Mouse (Mus musculus): ENCODE results near the gene Iscu. TPM values are rescaled to one million over a fixed set of nuclear protein-coding genes. Genes with fewer than 3 reads are reported as not detected.
"Not testable (repeated sequence)": the region's sequence is repeated elsewhere in the genome, so short reads cannot be mapped to it uniquely, and the experiment has no call there.

Iscu gene
- total RNA-seq, 1 experiment from 2014 or later = 78.7 TPM

GRCm38 (mm10) chr5:113811824-113812420 is 39.4 kb downstream of the Iscu start:
- ATAC-seq (replicated peaks; ENCODE audit: low read depth, poor library complexity, severe bottlenecking) = not testable (repeated sequence)

DNA sequence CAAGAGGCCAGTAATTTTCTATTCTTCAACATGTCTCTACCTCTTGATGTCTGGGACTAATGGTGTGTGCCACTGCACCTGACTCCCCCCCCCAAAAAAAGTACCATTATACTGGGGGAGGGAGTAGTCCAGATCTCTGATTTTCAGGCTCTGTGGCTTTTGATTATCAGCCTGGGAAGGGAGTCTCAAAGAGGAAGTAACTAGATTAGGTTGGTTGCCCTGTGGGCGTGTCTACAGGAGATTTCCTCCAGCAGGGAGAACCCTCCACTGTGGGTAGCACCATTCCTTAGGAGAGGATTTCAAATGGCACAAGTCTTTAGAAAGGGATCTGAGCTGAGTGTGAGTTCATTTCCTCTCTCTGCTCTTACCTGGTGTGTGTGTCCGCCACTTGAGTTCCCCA is 40.1 kb downstream of the Iscu start:
- peak; percentile 66 for ATAC-seq (replicated peaks; ENCODE audit: low read depth, poor library complexity, severe bottlenecking)

DNA sequence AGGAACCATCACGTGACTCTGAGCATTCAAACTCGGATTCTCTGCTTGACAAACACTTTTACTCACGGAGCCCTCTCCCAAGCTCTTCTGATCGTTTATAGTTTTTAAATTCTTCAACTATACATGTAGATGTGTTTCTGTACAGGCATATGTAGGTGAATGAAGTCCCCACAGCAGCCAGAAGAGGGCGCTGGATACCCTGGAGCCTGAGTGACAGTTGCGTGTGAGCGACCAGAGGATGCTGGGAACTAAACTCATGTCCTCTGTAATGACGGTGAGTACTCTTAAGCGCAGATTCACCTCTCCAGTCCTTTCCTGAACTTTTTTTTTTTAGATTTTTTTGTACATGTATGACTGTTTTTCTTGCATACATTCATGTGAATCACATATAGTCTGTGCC is 41.1 kb downstream of the Iscu start:
- ATAC-seq (replicated peaks; ENCODE audit: low read depth, poor library complexity, severe bottlenecking) = no peak

DNA sequence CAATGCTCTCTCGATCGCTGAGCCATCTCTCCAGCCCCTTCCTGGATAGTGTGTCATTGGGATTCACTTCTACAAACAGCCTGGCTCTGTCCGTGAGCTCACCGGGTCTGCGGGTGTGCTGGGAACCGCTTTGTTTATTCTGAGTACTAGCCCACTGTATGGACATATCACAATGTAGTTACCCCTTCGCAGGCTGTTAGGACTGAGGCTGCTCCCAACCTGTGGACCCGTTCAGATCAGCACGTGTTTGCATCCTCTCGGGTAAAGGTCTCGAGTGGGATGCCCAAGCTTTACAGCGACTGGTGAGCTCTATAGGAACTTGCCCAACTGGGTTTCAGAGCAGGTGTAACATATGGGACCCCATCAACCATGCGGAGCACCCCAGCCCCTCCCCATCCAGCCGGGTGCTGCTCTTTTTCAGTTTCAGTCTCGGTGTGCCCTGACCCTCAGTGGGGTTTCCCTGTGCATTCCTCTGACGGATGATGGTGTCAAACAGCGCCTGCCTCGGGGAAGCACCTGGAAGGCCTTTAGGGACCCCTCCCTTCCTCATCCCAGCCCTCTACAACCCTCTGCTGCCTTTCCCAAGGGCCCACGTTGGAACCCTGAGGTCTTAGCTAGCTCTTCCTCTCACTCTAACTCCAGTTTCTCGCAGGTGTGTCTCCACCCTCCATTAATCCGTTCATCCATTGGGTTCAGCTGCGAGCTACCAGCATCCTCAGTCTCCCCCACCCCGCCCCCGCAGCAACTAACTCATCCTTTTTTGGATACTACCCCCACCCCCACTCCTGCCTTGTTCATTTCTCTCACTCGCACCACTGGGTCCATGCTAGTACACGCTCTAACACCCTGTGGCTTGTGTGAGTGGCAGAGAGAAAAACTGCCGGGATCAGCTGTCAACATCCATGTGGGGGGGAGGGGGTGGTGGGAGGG is 41.8 kb downstream of the Iscu start:
- no peak for ATAC-seq (replicated peaks; ENCODE audit: low read depth, poor library complexity, severe bottlenecking)

- no peak for ATAC-seq (replicated peaks; ENCODE audit: low read depth, poor library complexity, severe bottlenecking)
Measured at GRCm38 (mm10) chr5:113815041-113815389, 42.5 kb downstream of the Iscu start.

DNA sequence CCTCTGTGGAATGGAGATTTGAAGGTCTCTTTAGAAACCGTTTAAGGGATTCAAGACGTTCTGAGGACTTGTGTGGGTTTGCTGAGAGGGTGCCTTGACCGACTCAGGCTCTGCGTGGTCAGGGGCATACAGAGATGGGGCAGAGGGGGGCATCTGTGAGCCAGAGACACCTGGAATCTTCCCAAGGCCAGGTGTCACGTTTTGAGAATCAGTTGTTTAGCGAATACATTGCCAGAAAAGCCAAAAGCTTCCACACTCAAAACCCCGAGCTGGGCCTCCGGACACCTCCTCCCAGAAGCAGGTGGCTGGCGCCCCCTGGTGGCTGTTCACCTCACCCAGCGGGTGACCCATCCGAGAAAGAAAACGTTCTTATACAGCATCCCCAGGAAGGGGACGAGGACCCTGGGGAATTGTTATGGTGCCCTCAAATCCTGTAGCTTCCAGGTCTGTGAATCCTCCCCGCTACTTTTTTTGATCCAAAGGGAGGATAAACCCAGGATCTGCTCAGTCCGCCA is 43.1 kb downstream of the Iscu start:
- peak; percentile 75 for ATAC-seq (replicated peaks; ENCODE audit: low read depth, poor library complexity, severe bottlenecking)

- no peak for ATAC-seq (replicated peaks; ENCODE audit: low read depth, poor library complexity, severe bottlenecking)
Measured at GRCm38 (mm10) chr5:113818572-113818971, 46.0 kb downstream of the Iscu start.

DNA sequence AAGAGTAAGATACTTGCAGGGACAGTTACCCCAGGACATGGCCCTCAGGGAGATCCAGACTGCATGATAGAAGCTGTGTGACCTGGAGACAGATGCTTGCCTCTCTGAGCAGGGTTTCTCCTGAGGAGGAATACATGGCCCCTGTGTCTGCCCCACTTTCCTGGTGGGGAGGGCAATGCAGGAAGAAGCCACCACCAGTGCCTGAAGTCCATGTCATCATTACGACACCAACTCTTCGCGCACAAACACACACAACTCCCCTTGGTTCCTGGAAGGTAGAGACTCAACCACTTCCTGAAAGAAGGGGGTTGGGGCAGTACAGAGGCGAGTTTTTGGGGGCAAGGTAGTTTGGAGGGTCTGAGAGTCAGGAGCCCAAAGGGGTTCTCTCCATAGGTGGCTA is 51.7 kb downstream of the Iscu start:
- ATAC-seq (replicated peaks; ENCODE audit: low read depth, poor library complexity, severe bottlenecking) = 0 out of 2 replicates have a peak, but pooled peaks have one; percentile 6

DNA sequence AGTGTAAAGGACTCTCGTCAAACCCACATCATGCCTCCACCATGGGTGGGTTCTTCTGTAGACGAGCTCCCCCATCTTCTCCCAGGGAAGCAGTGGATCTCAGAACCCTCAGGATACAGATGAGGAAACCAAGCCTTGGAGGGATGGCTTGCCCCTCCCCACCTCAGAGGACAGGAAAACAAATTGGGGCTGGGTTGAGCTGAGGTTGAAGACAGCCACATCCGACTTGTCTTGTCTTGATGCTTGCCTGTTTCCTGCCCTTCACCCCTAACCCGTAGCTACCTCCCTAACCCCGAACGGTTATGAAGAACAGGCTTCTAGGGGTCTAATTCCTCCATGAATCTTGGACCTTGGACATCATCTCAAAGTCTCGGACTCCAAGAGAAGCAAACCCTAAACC is 53.0 kb downstream of the Iscu start:
- ATAC-seq (replicated peaks; ENCODE audit: low read depth, poor library complexity, severe bottlenecking) = no peak

GRCm38 (mm10) chr5:113826619-113827018 is 54.1 kb downstream of the Iscu start:
- no peak for ATAC-seq (replicated peaks; ENCODE audit: low read depth, poor library complexity, severe bottlenecking)

Other genes with a start within 250 kb of the Iscu start
- gene Cmklr1, start 122.3 kb upstream of the Iscu start, total RNA-seq (2017) = 0.27 TPM in 1 of 2 replicates, not detected in the other
- not detected in 2 replicates for gene 1700069L16Rik, start 48.0 kb upstream of the Iscu start, total RNA-seq (2017)
- 0.50 and 0.58 TPM in 2 replicates for gene Ficd, start 36.9 kb upstream of the Iscu start, total RNA-seq (2017)
- 45.7 and 62.7 TPM in 2 replicates for gene Sart3, start 238 bp upstream of the Iscu start, total RNA-seq (2017)
- gene Tmem119, start 27.8 kb downstream of the Iscu start, total RNA-seq (2017) = 2.7 and 3.6 TPM in 2 replicates
- 91.4 and 108 TPM in 2 replicates for gene Selplg, start 59.9 kb downstream of the Iscu start, total RNA-seq (2017)
- gene Coro1c, start 136.0 kb downstream of the Iscu start, total RNA-seq (2017) = 92.4 and 106 TPM in 2 replicates
- 3.3 and 7.0 TPM in 2 replicates for gene Ssh1, start 221.1 kb downstream of the Iscu start, total RNA-seq (2017)
- gene Dao, start 231.0 kb downstream of the Iscu start, total RNA-seq (2017) = not detected in 2 replicates